Mouse (Mus musculus) ovary, postnatal 14 days (tissue): ENCODE measurements at regions not wholly inside any gene's neighbourhood (a gene's known extent, or its start where the extent isn't known, plus 50 kb on each side); places are given as distances from the start of the nearest gene placed in this dataset.
"Not testable (repeated sequence)": the region's sequence is repeated elsewhere in the genome, so short reads cannot be mapped to it uniquely, and the experiment has no call there.

Source experiments
- DNase-seq: peaks from one replicate; pipeline ENCODE4 v3.0.0; 2022; ENCODE audit warnings: low spot score

DNA sequence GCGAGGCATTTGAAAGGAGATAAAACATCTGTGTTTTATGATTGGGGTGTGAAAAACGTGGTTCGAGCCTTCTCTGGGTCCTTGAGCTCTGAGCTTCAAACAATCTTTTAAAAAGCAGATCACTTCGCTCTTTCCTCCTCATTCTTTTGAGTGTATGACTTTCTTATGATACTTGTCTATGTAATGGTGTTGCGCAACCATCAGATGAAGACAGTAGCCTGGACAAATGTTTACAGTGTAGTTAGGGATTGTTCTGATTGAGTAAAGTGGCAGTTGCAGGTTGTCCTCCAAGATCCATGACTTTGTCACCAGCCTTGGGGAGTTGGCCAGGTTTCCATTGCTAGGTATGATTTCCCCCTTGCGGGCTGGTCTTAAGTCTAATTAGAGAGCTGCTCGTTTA lies 116.1 kb upstream of the Pfn2 start:
- no peak for DNase-seq

- not testable (repeated sequence) for DNase-seq
Observed at GRCm38 (mm10) chr3:57970614-57971013, 122.7 kb upstream of the Pfn2 start.

DNA sequence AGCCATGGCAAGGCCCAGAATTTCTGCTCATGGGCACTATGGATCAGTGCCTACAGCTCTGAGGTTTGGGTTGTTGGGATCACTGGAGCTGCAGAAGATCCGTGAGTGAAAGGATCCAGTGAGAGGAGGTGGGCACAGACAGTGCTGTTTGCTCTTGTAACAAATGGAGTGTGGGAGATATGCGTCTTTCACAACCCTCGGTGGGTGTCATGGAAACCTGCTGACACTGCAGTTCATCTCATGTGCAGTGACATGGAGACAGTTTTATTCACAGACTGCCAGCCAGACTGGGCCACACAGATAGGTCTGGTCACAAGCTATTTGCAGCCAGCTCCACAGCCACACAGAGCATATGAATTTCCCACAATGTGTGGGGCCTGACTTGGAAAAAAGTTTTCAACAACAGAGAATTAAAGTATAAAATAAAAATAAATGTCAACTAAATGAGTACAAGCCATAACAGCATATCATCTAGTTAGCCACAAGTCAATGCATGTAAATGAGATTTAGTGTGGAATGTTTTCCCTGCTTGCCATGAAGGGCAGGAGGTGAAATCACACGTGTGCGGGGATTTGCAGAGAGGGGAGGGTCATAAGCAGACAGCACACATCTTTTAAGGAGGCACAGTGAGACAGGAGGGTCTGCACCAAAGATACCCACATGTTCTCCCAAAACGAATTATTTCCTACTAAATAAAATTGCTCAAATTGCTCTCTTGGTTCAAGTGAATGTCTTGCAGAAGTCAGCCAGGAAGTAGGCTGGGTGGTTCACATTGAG lies 124.8 kb upstream of the Pfn2 start:
- no peak for DNase-seq

- no peak for DNase-seq
Observed at GRCm38 (mm10) chr3:57973546-57973945, 125.7 kb upstream of the Pfn2 start.

DNA sequence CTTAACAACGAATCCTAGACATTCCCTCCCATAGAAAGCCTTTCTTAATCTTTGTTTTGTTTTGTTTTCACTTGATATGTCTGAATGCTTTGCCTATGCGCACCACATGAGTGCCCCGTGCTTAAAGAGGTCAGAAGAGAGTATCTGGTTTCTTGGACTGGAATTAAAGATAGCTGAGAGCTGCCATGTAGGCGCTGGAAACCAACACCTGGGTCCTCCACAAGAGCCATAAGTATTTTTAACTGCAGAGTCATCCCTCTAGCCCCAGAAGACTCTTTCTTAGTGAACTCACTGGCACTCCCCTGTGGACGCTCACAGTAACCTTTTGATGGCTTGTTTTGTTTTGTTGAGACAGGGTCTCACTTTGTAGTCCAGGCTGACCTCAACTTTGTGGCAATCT lies 127.5 kb upstream of the Pfn2 start:
- no peak for DNase-seq

DNA sequence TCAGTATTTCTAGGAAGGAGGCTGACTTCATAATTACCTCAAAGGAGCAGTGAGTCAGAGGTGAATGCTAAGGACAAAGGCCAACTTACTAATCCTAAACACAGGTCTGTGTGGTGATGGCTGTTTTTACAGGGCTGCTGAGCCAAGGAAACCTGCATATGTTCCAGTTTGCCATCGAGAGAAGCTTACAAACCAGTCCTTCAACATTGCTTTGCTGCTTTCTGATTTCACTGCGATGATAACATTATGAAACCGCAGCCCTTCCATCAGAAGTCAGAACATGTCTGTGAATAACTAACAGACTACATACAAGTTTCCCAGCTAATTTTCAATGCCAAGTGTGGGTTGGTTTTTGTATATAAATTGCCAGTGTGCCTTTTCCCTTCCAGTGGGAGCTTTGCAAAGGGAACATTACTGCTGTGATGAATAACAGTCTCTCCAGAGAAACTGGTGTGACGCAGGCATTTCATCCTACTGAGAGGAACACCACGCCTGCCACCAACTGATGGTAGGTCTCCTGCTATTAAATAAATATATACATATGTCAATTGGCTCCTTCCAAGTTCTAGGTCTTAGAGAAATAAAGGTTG lies 128.9 kb upstream of the Pfn2 start:
- DNase-seq: no peak

- no peak for DNase-seq
Observed at GRCm38 (mm10) chr3:57988175-57988574, 140.3 kb upstream of the Pfn2 start.

- no peak for DNase-seq
Observed at GRCm38 (mm10) chr3:57990738-57991137, 142.9 kb upstream of the Pfn2 start.

DNA sequence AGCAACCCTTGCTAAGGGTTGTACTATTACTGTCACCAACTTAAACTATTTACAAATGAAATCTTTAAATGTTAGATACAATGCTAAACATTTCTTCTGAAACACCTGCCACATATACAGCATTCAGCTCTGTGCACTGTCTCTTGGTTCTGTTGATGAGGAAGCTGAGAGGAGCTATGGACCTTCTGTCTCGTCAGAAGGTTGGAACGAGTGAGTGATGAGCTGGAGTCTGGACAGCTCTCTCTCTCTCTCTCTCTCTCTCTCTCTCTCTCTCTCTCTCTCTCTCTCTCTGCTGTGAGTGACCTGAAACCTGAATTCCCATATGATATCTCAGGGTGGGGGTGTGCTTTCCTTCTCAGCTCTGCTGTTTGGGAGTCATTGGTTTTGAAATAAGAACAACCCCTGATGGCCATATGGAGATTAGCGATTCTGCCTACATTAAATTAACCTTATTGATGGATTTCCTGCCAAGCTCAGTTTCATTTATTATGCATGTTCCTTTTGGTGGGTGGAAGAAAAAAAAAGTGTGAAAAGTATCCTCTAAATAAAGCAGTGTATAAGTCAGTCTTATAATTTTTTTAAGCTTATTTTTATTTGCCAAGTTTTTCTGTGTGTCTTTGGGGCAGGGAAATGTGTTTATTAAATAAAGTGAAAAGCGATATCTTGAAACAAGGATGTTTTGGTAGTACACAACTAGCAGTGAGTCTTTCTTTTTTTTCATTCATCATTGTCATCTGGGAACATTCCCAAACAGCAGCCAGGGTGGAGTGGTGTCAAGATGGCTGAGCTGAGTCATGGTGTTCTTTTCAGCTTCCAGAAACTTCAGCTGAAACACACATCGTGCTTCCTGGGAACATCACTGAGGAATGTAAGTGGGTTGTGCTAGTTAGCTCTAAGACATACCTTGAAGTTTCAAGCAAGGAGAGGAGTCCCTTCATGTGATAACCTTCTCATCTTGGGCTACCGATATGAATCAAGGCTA lies 150.5 kb upstream of the Pfn2 start:
- no peak for DNase-seq

DNA sequence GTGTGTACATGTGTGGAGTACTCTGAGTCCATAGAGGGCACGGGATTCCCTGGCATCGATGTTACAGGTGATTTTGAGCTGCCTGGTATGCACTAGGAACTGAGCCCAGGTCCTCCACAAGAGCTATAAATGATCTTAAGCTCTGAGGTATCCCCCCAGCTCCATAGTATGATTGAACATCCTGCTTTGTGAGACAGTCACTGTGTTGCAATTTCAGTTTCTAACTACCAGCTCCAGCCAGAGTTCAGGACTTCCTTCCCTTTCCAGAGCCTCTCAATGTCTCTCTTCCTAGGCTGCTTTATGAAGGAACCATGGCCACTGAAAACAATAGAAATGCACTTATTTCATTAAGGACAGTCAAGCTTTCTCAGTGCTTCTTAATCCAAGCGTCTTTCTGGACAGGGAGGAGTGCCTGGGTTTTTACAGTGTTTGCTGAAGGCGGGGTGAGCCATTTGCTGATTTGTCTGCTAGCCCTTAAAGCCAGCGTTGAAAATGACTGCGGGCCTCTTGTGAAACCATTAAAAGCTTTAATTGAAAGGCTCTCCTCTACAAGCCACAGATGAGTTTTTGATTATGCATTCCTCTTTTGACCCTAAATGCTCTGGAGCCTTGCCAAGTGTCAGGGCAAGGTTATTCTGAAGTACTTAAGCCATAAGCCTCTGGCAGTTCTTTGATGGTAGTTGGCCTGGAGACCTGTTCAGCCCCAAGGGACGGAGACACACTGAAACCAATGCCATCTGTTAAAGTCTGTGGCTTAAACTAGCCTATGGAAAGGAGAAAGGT lies 155.1 kb upstream of the Pfn2 start:
- no peak for DNase-seq

DNA sequence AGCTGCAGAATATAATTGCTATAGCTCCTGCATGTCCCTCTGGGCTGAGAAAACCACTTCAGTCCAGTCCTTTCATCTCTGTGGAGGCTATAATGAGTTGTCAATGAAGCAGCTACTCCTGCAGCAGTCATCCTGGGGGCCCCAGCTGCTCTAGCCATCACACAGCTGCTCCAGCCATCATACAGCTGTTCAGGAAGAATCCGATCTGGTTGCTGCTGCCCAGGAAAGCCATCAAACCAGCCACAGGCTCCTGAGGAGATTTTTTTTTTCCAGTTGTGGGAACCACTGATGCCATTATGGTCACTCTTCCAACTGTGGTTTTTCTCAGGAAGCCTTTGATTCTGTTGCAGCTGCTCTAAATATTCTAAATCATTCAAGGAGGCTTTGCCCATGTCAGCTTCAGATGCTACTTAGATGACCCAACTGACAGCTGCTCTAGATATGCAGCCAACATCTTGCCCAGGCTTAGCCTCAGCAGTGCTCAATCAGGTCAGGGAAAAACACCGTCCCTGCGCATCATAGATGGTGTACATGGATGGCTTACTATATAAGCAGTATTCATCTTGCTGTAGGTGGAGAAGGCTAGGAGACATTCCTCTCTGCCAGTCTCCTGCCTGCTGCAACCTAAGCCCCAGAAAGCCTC lies 177.0 kb upstream of the Pfn2 start:
- no peak for DNase-seq

DNA sequence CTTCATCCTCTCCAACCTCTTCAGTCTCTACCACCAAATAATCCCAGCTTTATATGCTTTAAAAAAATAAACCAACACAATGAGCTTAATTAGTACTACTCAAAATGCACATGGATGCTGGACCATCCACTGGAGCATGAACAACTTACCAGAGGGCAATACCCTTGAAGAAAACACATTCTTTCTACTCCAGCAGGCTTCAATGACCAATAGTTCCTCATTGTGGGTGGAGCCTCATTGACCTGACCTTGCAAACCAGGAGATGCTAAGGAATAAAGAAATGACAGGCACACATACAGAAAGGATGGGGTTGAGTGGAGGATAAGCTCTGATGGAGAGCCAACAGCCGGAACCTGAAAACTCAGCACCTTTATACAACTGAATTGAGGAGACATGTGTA lies 201.7 kb upstream of the Pfn2 start:
- DNase-seq: no peak

DNA sequence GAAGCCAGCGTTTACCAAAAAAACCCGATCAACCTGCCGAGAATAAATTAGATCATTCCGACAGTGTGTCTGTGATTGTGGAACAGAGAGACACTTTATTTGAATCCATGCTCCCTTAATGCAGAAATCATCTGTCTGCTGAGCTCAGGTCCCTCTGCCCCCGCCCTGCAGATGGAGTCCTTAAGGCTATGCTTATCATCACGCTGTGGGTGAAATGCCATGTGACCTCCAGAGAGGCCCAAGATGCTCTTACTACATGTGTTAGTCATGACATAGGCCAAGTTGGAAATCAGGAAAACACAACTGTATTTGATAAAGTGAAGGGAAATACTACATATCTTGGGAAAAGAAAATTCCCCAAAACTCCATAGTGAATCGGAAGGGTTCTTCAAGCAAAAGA lies 206.8 kb upstream of the Pfn2 start:
- DNase-seq: no peak

DNA sequence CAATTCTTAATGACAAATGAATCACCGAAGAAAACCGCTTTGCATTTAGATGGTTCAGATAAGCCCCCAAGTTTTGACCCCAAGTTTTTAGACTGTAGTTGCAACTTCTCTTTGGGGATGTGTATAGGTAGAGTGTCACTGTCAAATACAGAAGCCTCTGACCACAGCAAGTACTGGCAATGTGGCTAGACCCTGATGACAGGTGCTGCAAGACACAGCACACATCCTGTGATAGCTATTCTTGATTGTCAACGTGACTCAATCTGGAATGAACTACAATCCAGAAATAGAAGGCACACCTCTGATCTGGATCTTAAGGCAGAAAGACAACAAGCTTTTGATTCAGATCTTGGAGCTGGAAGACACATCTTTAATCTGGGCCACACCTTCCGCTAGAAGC lies 207.3 kb upstream of the Pfn2 start:
- no peak for DNase-seq

- DNase-seq: no peak
Observed at GRCm38 (mm10) chr3:58056191-58057063, 208.5 kb upstream of the Pfn2 start.

- no peak for DNase-seq
Observed at GRCm38 (mm10) chr3:58057064-58057396, 209.2 kb upstream of the Pfn2 start.

GRCm38 (mm10) chr3:58058134-58058533 lies 210.3 kb upstream of the Pfn2 start:
- DNase-seq: no peak

- no peak for DNase-seq
Observed at GRCm38 (mm10) chr3:58063852-58064549, 216.1 kb upstream of the Pfn2 start.

- no peak for DNase-seq
Observed at GRCm38 (mm10) chr3:58071574-58071973, 223.7 kb upstream of the Pfn2 start.
